Mouse (Mus musculus): Measurements from ENCODE around the gene Cux1. TPM values are rescaled to one million over a fixed set of nuclear protein-coding genes. Genes with fewer than 3 reads are reported as not detected.
"Not testable (repeated sequence)": the region's sequence is repeated elsewhere in the genome, so short reads cannot be mapped to it uniquely, and the experiment has no call there.

The Cux1 gene
- polyA plus RNA-seq, 1 experiment from 2014 or later = 146 TPM

GRCm38 (mm10) chr5:136473337-136473736, 94.0 kb downstream of the Cux1 start:
- Histone ChIP-seq H3K4me1 (peaks cover 27% of the 10 kb centered on the region), H3K4me2 (replicated peaks) (no peak overlapping the region), H3K27ac (replicated peaks) (0 out of 2 replicates have a peak overlapping the region, but pooled peaks have one; percentile 5), H3K4me3 (no peak overlapping the region), H3K27me3 (no peaks in the 10 kb centered on the region), H3K9me3 (no peaks in the 10 kb centered on the region), H3K9ac (replicated peaks) (no peak overlapping the region), H3K36me3 (0 out of 2 replicates have a peak, but pooled peaks cover under 1% of the 10 kb centered on the region)
- no peak for ATAC-seq (replicated peaks)
- WGBS = 46% methylated on average over 6 of the region's 6 CpGs

DNA sequence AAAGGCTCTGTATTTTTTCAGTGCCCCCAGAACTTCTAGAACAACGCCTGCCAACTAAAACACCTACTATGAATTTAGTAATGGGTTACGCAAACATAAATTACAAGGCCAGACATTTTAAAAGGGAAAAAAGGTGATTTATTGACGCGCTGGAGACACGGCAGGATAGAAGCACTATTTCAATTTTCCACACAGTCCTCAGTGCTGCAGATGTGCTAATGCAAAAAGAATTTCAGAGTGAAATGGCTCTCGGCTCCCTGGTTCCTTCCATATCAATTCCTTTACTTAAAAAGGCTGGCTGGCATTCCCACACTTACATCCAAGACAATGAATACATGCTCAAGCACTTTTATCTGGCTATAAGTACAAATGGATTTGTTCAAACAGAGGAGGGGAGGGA, 94.4 kb downstream of the Cux1 start:
- Histone ChIP-seq H3K9ac (replicated peaks) (no peak overlapping the region), H3K4me2 (replicated peaks) (no peak overlapping the region), H3K27ac (replicated peaks) (no peak overlapping the region), H3K9me3 (no peaks in the 10 kb centered on the region), H3K4me1 (peaks cover 32% of the 10 kb centered on the region), H3K36me3 (no peaks in the 10 kb centered on the region), H3K4me3 (no peak overlapping the region), H3K27me3 (no peaks in the 10 kb centered on the region)
- ATAC-seq (replicated peaks) = no peak
- WGBS = 70% methylated on average over 6 of the region's 6 CpGs

GRCm38 (mm10) chr5:136470985-136471735, 96.1 kb downstream of the Cux1 start:
- not testable (repeated sequence) for H3K9me3 ChIP-seq; H3K4me2 ChIP-seq (replicated peaks); H3K27ac ChIP-seq (replicated peaks); H3K36me3 ChIP-seq; H3K4me3 ChIP-seq; ATAC-seq (replicated peaks); H3K9ac ChIP-seq (replicated peaks); H3K27me3 ChIP-seq
- peaks cover 38% of the 10 kb centered on the region for H3K4me1 ChIP-seq
- WGBS = 41% methylated on average over 2 of the region's 2 CpGs

DNA sequence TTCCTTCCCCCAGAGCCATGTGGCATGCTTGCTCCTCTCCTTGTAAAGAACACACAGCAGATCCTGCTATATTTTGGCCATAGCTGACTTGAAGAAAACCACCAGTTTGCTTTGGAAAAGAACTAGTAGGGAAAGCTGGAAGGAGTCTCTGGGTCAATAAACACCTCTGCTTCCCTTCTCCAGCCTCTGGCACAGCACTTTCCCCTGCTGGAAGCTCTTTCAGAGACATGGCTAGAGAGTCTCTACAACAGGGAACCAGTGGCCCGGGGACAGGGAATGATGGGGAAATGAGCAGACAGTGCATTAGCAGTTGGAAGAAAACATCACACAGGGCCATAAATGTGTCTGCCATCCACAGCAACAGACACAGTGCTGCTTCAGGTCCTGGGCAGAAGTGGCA, 98.0 kb downstream of the Cux1 start:
- H3K4me2 ChIP-seq (replicated peaks) = no peak overlapping the region
- no peaks in the 10 kb centered on the region for H3K36me3 ChIP-seq
- H3K4me3 ChIP-seq = no peak overlapping the region
- H3K27ac ChIP-seq (replicated peaks) = no peak overlapping the region
- ATAC-seq (replicated peaks) = no peak
- peaks cover 47% of the 10 kb centered on the region for H3K4me1 ChIP-seq
- 75% methylated on average over 1 of the region's 1 CpGs for WGBS
- H3K9ac ChIP-seq (replicated peaks) = no peak overlapping the region
- no peaks in the 10 kb centered on the region for H3K27me3 ChIP-seq
- H3K9me3 ChIP-seq = no peaks in the 10 kb centered on the region

GRCm38 (mm10) chr5:136467360-136467999, 99.8 kb downstream of the Cux1 start:
- Histone ChIP-seq H3K27me3 (no peaks in the 10 kb centered on the region), H3K9ac (replicated peaks) (no peak overlapping the region), H3K4me2 (replicated peaks) (no peak overlapping the region), H3K4me1 (peaks cover 53% of the 10 kb centered on the region), H3K27ac (replicated peaks) (no peak overlapping the region), H3K4me3 (no peak overlapping the region), H3K9me3 (no peaks in the 10 kb centered on the region), H3K36me3 (no peaks in the 10 kb centered on the region)
- WGBS = 13% methylated on average over 6 of the region's 8 CpGs
- ATAC-seq (replicated peaks) = 0 out of 2 replicates have a peak, but pooled peaks have one; percentile 29

GRCm38 (mm10) chr5:136465770-136466406, 101.4 kb downstream of the Cux1 start:
- Histone ChIP-seq H3K4me1 (peaks cover 60% of the 10 kb centered on the region), H3K9ac (replicated peaks) (no peak overlapping the region), H3K27me3 (no peaks in the 10 kb centered on the region), H3K4me2 (replicated peaks) (no peak overlapping the region), H3K4me3 (no peak overlapping the region), H3K27ac (replicated peaks) (no peak overlapping the region), H3K36me3 (no peaks in the 10 kb centered on the region), H3K9me3 (no peaks in the 10 kb centered on the region)
- no peak for ATAC-seq (replicated peaks)
- WGBS = 45% methylated on average over 11 of the region's 11 CpGs

DNA sequence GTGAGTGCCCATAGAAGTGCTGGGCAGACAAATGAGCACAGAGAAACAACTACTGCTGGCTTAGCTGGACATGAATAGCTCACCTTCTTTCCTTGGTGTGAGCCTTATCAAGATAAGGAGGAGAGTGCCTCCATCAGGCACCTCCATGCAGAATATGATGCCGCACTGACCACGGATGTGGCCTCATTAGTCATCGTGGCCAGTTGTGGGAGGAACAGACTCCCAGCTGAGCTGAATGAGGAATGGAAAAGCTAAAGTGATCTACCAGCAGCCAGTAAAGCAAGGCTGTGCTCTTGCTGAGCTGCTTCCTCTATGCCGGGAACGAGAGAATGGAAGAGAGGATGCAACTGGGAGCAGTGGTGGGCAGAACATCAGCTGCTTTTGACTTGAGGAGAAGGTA, 101.9 kb downstream of the Cux1 start:
- H3K27ac ChIP-seq (replicated peaks) = no peak overlapping the region
- H3K27me3 ChIP-seq = no peaks in the 10 kb centered on the region
- peaks cover 60% of the 10 kb centered on the region for H3K4me1 ChIP-seq
- 69% methylated on average over 5 of the region's 5 CpGs for WGBS
- no peak overlapping the region for H3K9ac ChIP-seq (replicated peaks)
- H3K4me3 ChIP-seq = no peak overlapping the region
- no peak overlapping the region for H3K4me2 ChIP-seq (replicated peaks)
- no peaks in the 10 kb centered on the region for H3K9me3 ChIP-seq
- no peaks in the 10 kb centered on the region for H3K36me3 ChIP-seq
- no peak for ATAC-seq (replicated peaks)

DNA sequence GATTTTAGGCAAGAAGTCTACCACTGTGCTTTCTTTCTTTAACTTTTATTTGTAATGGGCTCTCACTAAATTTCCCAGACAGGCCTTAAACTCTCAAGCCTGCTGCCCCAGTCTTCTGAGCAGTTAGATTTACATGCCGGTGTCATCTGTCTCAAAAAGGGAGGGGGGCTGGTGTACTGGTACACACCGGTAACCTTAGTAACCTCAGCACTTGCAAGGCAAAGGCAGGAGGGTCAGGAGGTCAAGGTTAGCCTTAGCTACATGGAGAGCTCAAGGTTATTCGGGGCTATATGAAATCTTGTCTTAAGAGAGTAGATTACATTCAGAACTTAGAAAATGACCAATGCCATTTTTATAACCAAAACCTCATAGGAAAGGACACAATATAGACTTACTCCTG, 102.4 kb downstream of the Cux1 start:
- no peaks in the 10 kb centered on the region for H3K27me3 ChIP-seq
- H3K4me1 ChIP-seq = peaks cover 60% of the 10 kb centered on the region
- no peak overlapping the region for H3K9ac ChIP-seq (replicated peaks)
- no peaks in the 10 kb centered on the region for H3K9me3 ChIP-seq
- no peak overlapping the region for H3K4me2 ChIP-seq (replicated peaks)
- no peak overlapping the region for H3K4me3 ChIP-seq
- 81% methylated on average over 3 of the region's 3 CpGs for WGBS
- H3K36me3 ChIP-seq = no peaks in the 10 kb centered on the region
- no peak overlapping the region for H3K27ac ChIP-seq (replicated peaks)
- no peak for ATAC-seq (replicated peaks)

- no peak overlapping the region for H3K4me3 ChIP-seq
- no peaks in the 10 kb centered on the region for H3K36me3 ChIP-seq
- H3K9ac ChIP-seq (replicated peaks) = no peak overlapping the region
- H3K4me2 ChIP-seq (replicated peaks) = no peak overlapping the region
- peaks cover 55% of the 10 kb centered on the region for H3K4me1 ChIP-seq
- H3K27me3 ChIP-seq = no peaks in the 10 kb centered on the region
- H3K9me3 ChIP-seq = no peaks in the 10 kb centered on the region
- H3K27ac ChIP-seq (replicated peaks) = no peak overlapping the region
- 80% methylated on average over 2 of the region's 2 CpGs for WGBS
- no peak for ATAC-seq (replicated peaks)
Measured at GRCm38 (mm10) chr5:136464128-136464527, 103.2 kb downstream of the Cux1 start.

- Histone ChIP-seq H3K36me3 (no peaks in the 10 kb centered on the region), H3K9ac (replicated peaks) (no peak overlapping the region), H3K4me3 (no peak overlapping the region), H3K27ac (replicated peaks) (0 out of 2 replicates have a peak overlapping the region, but pooled peaks have one; percentile 29), H3K9me3 (no peaks in the 10 kb centered on the region), H3K4me1 (peaks cover 43% of the 10 kb centered on the region), H3K27me3 (no peaks in the 10 kb centered on the region), H3K4me2 (replicated peaks) (no peak overlapping the region)
- 27% methylated on average over 6 of the region's 6 CpGs for WGBS
- ATAC-seq (replicated peaks) = no peak
Measured at GRCm38 (mm10) chr5:136462613-136463012, 104.7 kb downstream of the Cux1 start.

- Histone ChIP-seq H3K4me2 (replicated peaks) (no peak overlapping the region), H3K27me3 (no peaks in the 10 kb centered on the region), H3K9me3 (no peaks in the 10 kb centered on the region), H3K36me3 (no peaks in the 10 kb centered on the region), H3K9ac (replicated peaks) (no peak overlapping the region), H3K4me3 (no peak overlapping the region), H3K27ac (replicated peaks) (no peak overlapping the region), H3K4me1 (peaks cover 27% of the 10 kb centered on the region)
- ATAC-seq (replicated peaks) = no peak
- WGBS = 94% methylated on average over 6 of the region's 6 CpGs
Measured at GRCm38 (mm10) chr5:136459901-136460300, 107.4 kb downstream of the Cux1 start.

DNA sequence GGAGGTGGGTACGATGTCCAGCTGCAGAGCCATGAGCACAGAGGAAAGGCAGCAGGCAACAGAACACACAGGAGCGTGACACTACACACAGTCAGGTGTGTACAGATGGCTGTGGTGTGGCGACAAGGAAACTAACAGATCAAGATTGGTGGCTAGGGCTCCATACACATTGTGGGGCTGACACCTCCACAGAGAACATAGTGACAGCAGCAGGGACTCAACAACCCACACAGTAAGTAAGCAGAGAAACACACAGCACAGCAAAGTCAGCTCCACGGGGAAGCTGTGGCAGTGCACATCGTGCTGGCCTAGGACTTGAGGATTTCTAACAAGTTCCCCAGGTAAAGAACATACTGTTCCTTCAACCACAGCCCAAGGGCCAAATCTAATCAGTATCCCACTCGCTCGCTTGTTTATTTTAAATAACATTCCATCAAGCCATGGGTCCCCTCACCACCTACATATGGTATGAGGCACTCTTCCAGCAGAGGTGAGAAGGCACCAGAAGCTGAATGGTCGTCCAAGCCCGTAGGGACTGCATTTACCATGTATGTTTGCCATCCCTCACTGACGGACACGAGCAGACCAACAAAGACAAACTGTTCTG, 108.3 kb downstream of the Cux1 start:
- no peaks in the 10 kb centered on the region for H3K36me3 ChIP-seq
- no peak overlapping the region for H3K9ac ChIP-seq (replicated peaks)
- no peak for ATAC-seq (replicated peaks)
- H3K4me3 ChIP-seq = no peak overlapping the region
- H3K27me3 ChIP-seq = no peaks in the 10 kb centered on the region
- H3K9me3 ChIP-seq = no peaks in the 10 kb centered on the region
- WGBS = 85% methylated on average over 11 of the region's 11 CpGs
- no peak overlapping the region for H3K4me2 ChIP-seq (replicated peaks)
- H3K4me1 ChIP-seq = peaks cover 20% of the 10 kb centered on the region
- H3K27ac ChIP-seq (replicated peaks) = no peak overlapping the region
